Mouse (Mus musculus) megakaryocyte, adult 5-6 weeks (primary cell): ENCODE measurements around the gene T2. TPM values are rescaled to one million over a fixed set of nuclear protein-coding genes. Genes with fewer than 3 reads are reported as not detected.

ENCODE experiments used
- ATAC-seq: 2 replicates; pipeline ENCODE4 v1.8.0; 2016; ENCODE audit warnings: mild to moderate bottlenecking, inconsistent platforms; ENCODE audit not compliant: poor library complexity, severe bottlenecking
- total RNA-seq, 2 experiments: library from RNA; stranded (forward) in 1 of 2; stranded (reverse) in 1 of 2; fragments of 153-499, 151-499 nt in 1 of 2; fragments of 221-1000, 200-1000 nt in 1 of 2; gene quantifications; 2 replicates each; pipeline versions ENCODE4 v1.2.3 to v1.2.4; 2015 to 2017

Gene T2
- total RNA-seq, 2 experiments from 2014 or later: 0.59 TPM; not detected in 1

DNA sequence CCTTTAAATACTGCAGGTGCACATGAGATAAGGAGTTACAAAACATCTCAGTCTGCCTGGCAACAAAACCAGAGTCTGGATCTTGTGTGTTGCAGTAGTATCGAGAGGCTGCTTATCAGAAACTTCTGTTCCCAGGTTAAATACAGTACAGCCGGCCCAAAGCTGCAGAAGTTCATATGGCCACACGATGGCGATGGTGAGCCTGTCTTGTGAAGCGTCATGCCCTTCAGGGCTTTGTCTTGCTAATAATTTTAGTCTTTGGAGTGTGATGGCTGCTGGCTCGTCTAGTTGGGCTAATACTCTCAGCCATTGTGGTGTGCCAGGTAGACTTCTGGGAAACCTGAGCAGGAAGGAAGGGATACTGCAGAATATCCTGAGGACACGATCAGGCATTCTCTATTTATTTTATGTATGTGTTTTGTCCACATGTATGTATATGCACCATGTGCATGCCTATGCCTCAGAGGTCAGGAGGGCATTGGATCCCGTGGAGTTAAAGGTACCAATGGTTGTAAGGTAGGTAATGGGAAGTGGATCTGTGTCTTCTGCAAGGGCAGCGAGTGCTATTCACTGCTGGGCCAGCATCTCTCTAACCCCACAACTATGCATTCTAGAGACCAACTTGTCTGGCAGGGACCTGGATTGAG is 107.8 kb downstream of the T2 start:
- peak; percentile 73 for ATAC-seq

DNA sequence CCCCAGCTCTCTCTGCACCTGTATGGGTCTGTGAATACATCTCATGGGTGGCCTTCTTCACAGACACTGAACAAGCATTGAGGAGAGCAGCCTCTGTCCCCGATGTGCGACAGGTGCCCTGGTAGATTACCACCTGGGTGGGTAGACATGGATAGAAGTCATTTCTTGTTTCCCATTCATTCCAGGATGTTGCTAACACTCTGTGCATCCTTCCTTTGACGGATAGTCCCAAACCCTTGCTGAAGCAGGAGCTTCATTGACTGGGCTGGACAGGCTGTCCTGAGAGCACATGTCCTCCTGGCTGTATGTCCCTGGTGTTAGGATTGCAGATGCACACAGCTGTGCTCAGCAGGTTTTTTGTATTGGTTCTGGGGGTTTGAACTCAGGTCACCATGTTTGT is 112.0 kb downstream of the T2 start:
- ATAC-seq: no peak

DNA sequence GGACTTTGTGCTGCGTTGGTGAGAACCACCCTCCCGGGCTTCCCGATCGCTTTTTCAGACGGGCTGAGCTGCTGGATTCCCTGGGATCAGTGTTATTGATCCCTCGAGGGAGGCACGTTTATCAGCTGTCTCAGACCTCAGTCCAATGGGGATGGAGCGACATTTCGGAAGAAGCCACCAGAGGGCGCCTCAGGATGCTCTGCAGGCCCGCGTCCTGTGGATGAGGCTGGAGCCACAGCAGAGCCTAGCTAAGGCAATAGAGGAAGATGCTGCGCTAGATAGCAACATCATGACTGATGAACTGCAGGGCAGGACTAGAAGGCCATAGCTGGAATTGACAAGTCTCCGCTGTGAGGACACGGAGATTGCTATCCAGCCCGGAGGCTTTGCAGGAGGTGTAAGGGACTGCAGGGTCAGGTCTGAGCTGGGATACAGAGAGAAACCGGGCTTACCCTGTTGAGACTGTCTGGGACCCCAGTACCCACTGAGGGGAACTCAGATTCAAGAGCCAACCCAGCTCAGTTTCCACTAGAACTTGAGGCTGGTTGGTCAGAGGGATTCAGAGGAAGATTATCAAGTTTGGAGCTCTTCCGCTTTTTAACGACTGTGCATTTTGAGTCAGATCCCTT is 113.0 kb downstream of the T2 start:
- peak; percentile 91 for ATAC-seq

Other genes with a start within 250 kb of the T2 start
- gene Gm49673, start 208.2 kb upstream of the T2 start, total RNA-seq (2015): not detected in 2 replicates
- gene Gm49673, start 208.2 kb upstream of the T2 start, total RNA-seq (2017): not detected in 2 replicates
- gene Rnaset2a, start 207.9 kb upstream of the T2 start, total RNA-seq (2015): 54.1 and 63.1 TPM in 2 replicates
- 48.7 and 54.6 TPM in 2 replicates for gene Rnaset2a, start 207.9 kb upstream of the T2 start, total RNA-seq (2017)
- gene Fgfr1op, start 190.5 kb upstream of the T2 start, total RNA-seq (2015): 18.0 and 25.5 TPM in 2 replicates
- 23.4 and 29.7 TPM in 2 replicates for gene Fgfr1op, start 190.5 kb upstream of the T2 start, total RNA-seq (2017)
- gene Ccr6, start 119.9 kb upstream of the T2 start, total RNA-seq (2015): 0.47 TPM in 1 of 2 replicates, not detected in the other
- 0.12 and 0.62 TPM in 2 replicates for gene Ccr6, start 119.9 kb upstream of the T2 start, total RNA-seq (2017)
- gene Mpc1, start 73.1 kb upstream of the T2 start, total RNA-seq (2015): 198 and 227 TPM in 2 replicates
- 109 and 143 TPM in 2 replicates for gene Mpc1, start 73.1 kb upstream of the T2 start, total RNA-seq (2017)
- gene Sft2d1, start 44.9 kb upstream of the T2 start, total RNA-seq (2015): 249 and 340 TPM in 2 replicates
- 60.2 and 62.4 TPM in 2 replicates for gene Sft2d1, start 44.9 kb upstream of the T2 start, total RNA-seq (2017)
- gene Prr18, start 18.5 kb upstream of the T2 start, total RNA-seq (2015): 0.04 and 0.16 TPM in 2 replicates
- gene Prr18, start 18.5 kb upstream of the T2 start, total RNA-seq (2017): 0.04 and 0.20 TPM in 2 replicates
- gene T, start 78.4 kb downstream of the T2 start, total RNA-seq (2015): not detected in 2 replicates
- gene T, start 78.4 kb downstream of the T2 start, total RNA-seq (2017): not detected in 2 replicates
- 0.27 TPM in 1 of 2 replicates, not detected in the other for gene Pde10a, start 169.4 kb downstream of the T2 start, total RNA-seq (2015)
- 0.04 and 0.07 TPM in 2 replicates for gene Pde10a, start 169.4 kb downstream of the T2 start, total RNA-seq (2017)
- gene Gm17087, start 211.0 kb downstream of the T2 start, total RNA-seq (2015): 0.13 and 0.25 TPM in 2 replicates
- not detected in 2 replicates for gene Gm17087, start 211.0 kb downstream of the T2 start, total RNA-seq (2017)